Mouse (Mus musculus): ENCODE measurements around the gene Spint2.
"Not testable (repeated sequence)": the region's sequence is repeated elsewhere in the genome, so short reads cannot be mapped to it uniquely, and the experiment has no call there.

Gene Spint2

GRCm38 (mm10) chr7:29244732-29245416 is 36.8 kb downstream of the Spint2 start:
- peak; percentile 81 for DNase-seq (ENCODE audit: low read depth, low spot score)

GRCm38 (mm10) chr7:29238019-29238967 is 43.4 kb downstream of the Spint2 start, which contains the start of gene Yif1b:
Yif1b (plus strand) TSS chr7:29238329.
- DNase-seq (ENCODE audit: low read depth, low spot score) = peak; percentile 100

- DNase-seq (ENCODE audit: low read depth, low spot score) = not testable (repeated sequence)
Observed at GRCm38 (mm10) chr7:29237596-29237995, 44.1 kb downstream of the Spint2 start.

- DNase-seq (ENCODE audit: low read depth, low spot score) = no peak
Observed at GRCm38 (mm10) chr7:29236593-29236992, 45.1 kb downstream of the Spint2 start.

GRCm38 (mm10) chr7:29234661-29235060 is 47.1 kb downstream of the Spint2 start:
- DNase-seq (ENCODE audit: low read depth, low spot score) = peak; percentile 68

GRCm38 (mm10) chr7:29233745-29234144 is 48.0 kb downstream of the Spint2 start:
- no peak for DNase-seq (ENCODE audit: low read depth, low spot score)

- peak; percentile 30 for DNase-seq (ENCODE audit: low read depth, low spot score)
Observed at GRCm38 (mm10) chr7:29232247-29233013, 49.3 kb downstream of the Spint2 start, which contains the start of gene Kcnk6. Kcnk6 (minus strand) TSS chr7:29232515.

GRCm38 (mm10) chr7:29231517-29231916 is 50.2 kb downstream of the Spint2 start:
- no peak for DNase-seq (ENCODE audit: low read depth, low spot score)

GRCm38 (mm10) chr7:29230560-29230959 is 51.2 kb downstream of the Spint2 start:
- DNase-seq (ENCODE audit: low read depth, low spot score) = no peak

- no peak for DNase-seq (ENCODE audit: low read depth, low spot score)
Observed at GRCm38 (mm10) chr7:29228202-29228601, 53.5 kb downstream of the Spint2 start.

- DNase-seq (ENCODE audit: low read depth, low spot score) = no peak
Observed at GRCm38 (mm10) chr7:29225520-29225919, 56.2 kb downstream of the Spint2 start.

- peak; percentile 51 for DNase-seq (ENCODE audit: low read depth, low spot score)
Observed at GRCm38 (mm10) chr7:29224756-29225394, 56.8 kb downstream of the Spint2 start.

- peak; percentile 92 for DNase-seq (ENCODE audit: low read depth, low spot score)
Observed at GRCm38 (mm10) chr7:29214846-29215245, 66.9 kb downstream of the Spint2 start.

GRCm38 (mm10) chr7:29214236-29214635 is 67.5 kb downstream of the Spint2 start:
- peak; percentile 19 for DNase-seq (ENCODE audit: low read depth, low spot score)

GRCm38 (mm10) chr7:29213675-29214082 is 68.0 kb downstream of the Spint2 start, which contains the start of gene Catsperg1:
Catsperg1 (minus strand) TSS chr7:29214035.
- peak; percentile 99 for DNase-seq (ENCODE audit: low read depth, low spot score)

- not testable (repeated sequence) for DNase-seq (ENCODE audit: low read depth, low spot score)
Observed at GRCm38 (mm10) chr7:29212775-29213560, 68.7 kb downstream of the Spint2 start.

GRCm38 (mm10) chr7:29212199-29212765 is 69.4 kb downstream of the Spint2 start:
- peak; percentile 80 for DNase-seq (ENCODE audit: low read depth, low spot score)

GRCm38 (mm10) chr7:29211415-29212198 is 70.1 kb downstream of the Spint2 start:
- peak; percentile 96 for DNase-seq (ENCODE audit: low read depth, low spot score)

GRCm38 (mm10) chr7:29211013-29211412 is 70.7 kb downstream of the Spint2 start:
- peak; percentile 70 for DNase-seq (ENCODE audit: low read depth, low spot score)
